Mouse (Mus musculus) liver, adult 2 months (tissue): Measurements from ENCODE around the gene Plvap.

ENCODE experiments used
- CTCF ChIP-seq: fragments of 200-500 bp; IDR thresholded peaks from 2 replicates; pipeline ENCODE4 v1.5.1; 2011; ENCODE audit warnings: low read depth, low read length, control low read depth
- POLR2A ChIP-seq: fragments of 200-500 bp; IDR thresholded peaks from 2 replicates; pipeline ENCODE4 v1.6.1; 2011; ENCODE audit warnings: low read length, control low read depth; ENCODE audit not compliant: insufficient read depth; ENCODE audit errors: extremely low read depth

DNA sequence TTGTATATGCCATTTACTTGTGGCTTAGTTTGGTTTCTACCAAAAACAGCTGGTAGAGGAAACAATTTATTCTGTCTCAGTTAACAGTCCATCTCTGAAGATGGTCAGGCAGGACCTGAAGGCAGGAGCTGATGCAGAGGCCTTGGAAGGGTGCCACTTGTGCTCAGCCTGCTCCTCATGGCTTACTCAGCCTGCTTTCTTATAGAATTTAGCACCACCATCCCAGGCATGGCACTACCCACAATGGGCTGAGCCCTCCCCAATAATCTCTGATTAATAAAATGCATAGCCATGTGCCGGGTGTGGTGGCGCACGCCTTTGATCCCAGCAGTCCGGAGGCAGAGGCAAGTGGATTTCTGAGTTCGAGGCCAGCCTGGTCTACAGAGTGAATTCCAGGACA, 45.4 kb downstream of the Plvap start:
- TF ChIP-seq POLR2A (no peak), CTCF (no peak)
